Mouse (Mus musculus) layer of hippocampus, adult 18-20 months (tissue): Measurements from ENCODE around the gene Nin. TPM values are rescaled to one million over a fixed set of nuclear protein-coding genes. Genes with fewer than 3 reads are reported as not detected.
A peak's percentile ranks its signal among the peaks of the same experiment; 100 is the strongest.

Experiments
- DNase-seq, 2 experiments: peaks; one replicate each; pipeline ENCODE4 v3.0.0; 2022; ENCODE audit warnings: low spot score in 2 of 2
- total RNA-seq, 2 experiments: library from RNA; stranded (reverse); gene quantifications; 2 replicates each; pipeline ENCODE4 v1.2.3; 2021

Gene Nin
- total RNA-seq, 2 experiments from 2014 or later: 62.4 to 69.6 TPM

DNA sequence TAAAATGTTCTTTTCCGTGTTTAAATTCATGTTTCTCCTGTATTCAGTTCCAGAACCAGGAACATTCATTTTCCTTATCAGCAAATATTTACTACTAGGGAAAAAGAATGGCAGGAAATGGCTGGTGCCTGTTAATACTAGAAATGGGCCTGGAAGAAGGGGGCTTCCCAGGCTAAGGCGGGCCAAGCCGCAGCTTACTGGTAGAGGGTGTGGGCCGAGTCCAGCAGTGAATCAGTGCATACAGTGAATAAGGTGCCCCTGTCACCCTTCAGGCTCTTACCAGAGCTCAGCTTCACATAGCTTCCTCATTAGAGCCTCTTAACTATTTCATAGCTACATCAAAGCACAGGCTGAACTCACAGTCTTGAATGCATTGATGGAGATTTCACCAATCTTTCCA lies 89.9 kb downstream of the Nin start:
- DNase-seq: no peak

- no peak for DNase-seq
Observed at GRCm38 (mm10) chr12:70018153-70018552, 95.4 kb downstream of the Nin start.

DNA sequence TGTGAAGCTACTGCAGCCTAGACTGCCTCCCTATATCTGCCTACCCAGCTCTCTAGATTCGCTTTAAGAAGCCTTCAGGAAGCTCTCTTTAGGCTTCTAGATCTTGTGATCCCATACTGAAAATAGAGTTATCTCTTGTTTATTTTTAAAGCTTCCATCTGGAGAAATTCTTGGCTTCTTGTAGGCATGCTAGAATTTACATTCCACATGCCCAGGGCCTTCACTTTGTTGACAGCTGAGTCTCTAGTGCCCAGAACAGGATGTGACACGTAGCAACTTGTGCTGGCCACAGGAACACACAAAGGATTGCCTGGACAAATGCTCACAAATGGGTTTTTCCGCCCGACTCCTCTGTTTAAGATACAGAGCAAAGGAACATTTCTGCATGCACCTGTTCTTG lies 97.6 kb downstream of the Nin start:
- no peak for DNase-seq

DNA sequence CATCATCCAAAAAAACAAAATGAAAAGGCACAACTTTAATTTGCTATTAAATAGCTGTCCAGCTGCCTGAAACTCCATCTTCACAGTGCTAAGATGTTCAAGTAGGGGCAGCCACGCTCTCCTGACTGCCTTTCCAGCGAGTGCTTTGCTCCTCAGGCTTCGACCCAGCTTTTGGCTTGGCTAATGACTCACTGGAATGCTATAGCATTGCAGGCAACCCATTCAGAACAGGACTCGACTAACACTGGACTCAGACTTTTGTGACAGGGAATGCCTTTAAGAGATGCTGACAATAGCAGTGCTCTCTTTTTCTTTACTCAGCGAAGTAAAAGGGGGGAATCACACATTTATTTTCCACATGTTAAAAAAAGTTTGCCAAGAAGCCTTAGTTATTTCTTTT lies 101.8 kb downstream of the Nin start:
- no peak for DNase-seq

DNA sequence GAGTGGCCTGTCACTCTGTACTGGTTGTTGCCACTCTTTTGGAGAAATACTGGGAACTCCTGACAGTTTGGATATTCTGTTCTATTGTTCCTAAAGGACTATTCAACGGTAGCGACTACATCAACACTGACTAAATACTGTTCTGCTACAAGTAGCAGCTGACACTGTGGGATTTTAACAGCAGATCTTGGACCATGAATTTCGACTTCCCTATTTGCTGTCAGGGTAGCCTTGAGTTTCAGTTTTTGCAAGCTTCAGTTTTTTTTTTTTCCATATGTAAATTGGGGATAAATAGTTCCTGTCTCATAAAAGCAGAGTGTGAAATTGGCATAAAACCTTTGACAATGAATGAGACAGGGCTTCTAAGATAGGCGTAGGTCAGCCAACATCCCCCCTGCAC lies 103.2 kb downstream of the Nin start:
- no peak for DNase-seq

- DNase-seq: no peak
Observed at GRCm38 (mm10) chr12:70005103-70005502, 108.4 kb downstream of the Nin start.

GRCm38 (mm10) chr12:69998186-69998983 lies 115.1 kb downstream of the Nin start:
- no peak for DNase-seq

- DNase-seq: no peak
Observed at GRCm38 (mm10) chr12:69995382-69995781, 118.1 kb downstream of the Nin start.

- peak; percentile 84 to 89 for DNase-seq
Observed at GRCm38 (mm10) chr12:69986786-69987497, 126.6 kb downstream of the Nin start, which contains the start of gene Sav1. Gene Sav1 (minus strand): TSS chr12:69987002.

- DNase-seq: peak in 1 of 2 experiments; percentile 33
Observed at GRCm38 (mm10) chr12:69986241-69986762, 127.2 kb downstream of the Nin start.

DNA sequence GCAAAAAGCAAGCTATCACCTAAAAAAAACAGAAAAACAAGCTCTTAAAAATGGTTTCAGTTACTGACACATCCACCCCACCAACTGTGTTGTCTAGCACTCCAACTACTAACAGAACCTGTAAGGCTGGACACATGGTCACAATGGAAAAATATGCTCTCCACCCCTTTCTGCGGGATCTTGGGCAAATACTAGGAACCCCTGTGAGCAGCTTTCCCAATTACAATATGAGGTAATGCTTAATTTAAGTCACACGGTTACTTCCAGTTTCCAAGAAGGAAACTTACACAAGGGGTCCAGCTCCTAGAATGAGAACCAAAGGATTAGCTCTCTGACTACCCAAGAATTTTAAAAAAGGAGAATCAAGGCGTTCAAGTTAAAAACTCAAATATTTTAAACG lies 128.0 kb downstream of the Nin start:
- no peak for DNase-seq

DNA sequence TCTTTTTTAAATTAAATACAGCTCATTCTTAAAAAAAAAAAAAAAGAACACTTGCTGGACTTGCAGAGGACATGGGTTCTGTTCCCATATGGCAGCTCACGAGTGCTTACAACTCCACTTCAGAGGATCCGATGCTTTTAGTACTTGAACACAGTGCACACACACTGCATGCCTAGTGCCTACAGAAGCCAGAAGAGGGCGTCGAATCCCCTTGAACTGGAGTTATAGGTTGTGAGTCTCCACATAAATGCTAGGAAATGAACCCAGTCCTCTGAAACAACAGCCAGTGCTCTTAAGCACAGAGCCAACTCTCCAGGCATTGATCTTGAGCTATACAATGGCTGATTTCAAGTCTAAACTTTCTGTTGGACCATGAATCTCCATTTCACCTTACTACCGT lies 130.6 kb downstream of the Nin start:
- DNase-seq: no peak

GRCm38 (mm10) chr12:69977376-69977998 lies 136.0 kb downstream of the Nin start:
- DNase-seq: no peak

- no peak for DNase-seq
Observed at GRCm38 (mm10) chr12:69976688-69977087, 136.8 kb downstream of the Nin start.

GRCm38 (mm10) chr12:69973666-69974065 lies 139.9 kb downstream of the Nin start:
- DNase-seq: no peak

DNA sequence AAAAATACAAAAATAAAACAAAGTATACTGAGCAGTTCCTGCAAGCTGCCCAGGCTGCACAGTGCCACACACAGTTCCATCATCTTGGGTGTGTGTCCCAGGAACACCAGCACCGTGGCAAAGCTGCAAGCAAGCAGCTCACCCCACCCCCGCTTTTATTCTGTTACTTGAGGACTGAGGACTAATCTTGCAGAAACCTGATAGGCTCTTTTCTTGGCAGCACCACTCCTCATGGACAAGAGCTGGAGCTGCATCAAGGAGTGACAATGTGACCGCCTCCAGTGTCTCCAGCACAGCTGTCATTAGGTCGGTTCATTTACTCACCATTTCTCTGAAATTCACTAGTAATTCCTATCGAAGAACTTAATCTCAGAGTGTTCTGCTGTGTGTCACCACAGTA lies 145.4 kb downstream of the Nin start:
- DNase-seq: no peak

DNA sequence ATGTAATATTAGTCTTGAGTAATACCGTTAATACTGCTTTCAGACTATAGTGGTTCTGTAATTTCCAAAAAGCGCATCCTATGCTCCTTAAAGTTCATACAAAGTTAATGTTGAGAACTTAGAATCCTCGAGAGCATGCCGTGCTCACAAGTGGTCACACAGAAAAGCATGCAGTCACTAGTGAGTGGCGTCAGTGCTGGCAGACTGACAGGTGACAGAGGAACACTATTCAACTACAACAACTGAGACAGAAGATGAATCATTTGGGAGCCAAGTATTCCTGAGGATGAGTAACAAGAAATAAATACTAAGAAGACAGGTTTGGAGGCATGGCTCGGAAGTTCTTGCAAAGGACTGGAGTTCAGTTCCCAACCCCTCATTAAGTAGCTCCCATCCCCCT lies 146.4 kb downstream of the Nin start:
- no peak for DNase-seq

DNA sequence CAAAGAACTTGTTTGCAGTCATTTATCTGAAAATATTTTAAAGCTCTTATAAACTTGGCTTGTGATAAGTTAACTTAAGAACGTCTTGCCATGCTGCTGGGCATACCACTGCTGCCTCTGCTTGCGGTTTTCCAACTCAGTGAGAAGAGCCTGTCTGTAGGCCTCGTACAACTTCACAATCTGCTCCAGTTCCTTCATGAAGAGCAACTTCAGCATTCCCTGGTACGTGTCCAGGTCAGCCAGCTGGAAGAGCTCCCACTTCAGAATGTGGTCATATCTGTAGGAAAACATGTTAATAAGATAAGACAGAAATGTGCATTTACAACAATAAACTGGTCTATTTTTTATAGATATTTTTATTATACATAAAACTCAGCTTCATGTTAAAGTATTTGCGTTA lies 147.4 kb downstream of the Nin start:
- DNase-seq: no peak

DNA sequence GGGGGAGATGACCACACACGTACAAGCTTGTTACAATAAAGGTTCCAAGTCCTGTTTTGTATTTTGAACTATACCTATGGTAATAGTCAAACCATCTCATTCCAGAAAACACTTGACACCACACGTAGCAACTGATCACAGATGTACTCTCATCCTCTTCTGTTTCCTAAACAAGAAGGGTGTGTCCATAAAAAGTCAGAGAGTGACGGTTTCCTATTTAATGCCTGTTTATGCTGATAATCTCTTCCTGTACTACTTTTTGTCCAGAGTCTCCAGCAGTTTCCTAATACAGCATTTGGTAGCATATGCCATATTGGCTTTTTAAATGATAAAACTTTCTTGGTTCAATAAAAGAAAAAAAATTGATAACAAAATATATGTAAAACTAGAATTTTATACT lies 147.9 kb downstream of the Nin start:
- DNase-seq: no peak

DNA sequence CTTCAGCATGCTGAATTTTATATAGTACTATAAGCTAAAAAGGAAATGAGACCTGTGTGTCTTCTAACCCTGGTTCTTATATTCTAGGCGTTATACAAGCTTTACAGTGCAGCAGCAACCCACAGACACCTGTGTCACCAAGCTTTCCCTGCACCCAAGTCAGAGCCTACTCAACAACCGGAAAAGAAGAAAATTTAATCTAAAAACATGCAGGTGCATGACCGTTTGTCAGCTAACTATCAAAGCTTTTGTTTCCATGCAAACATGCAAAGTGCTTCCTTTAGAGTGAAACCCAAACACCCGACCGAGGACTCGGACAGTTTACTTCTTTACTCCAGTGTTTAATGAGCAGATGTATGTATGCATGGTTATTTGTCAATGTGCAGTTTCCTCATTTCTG lies 150.4 kb downstream of the Nin start:
- no peak for DNase-seq

DNA sequence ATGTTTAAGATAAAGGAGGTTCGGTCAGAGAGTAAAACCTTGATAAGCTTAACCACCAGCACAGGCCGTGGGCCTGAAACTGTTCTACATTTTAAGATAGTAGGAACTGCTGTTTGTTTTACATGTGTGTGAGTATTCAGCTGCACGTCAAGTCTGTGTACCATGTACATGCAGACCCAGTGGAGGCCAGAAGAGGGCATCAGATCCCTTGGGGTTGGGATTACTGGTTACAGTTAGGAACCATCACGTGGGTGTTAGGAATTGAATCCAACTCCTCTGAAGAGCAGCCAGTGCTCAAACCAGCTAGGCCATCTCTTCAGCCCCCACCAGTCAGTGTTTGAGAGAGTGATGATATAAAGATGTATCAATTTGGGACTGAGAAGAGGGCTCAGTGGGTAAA lies 151.0 kb downstream of the Nin start:
- DNase-seq: peak; percentile 52 to 77
